Mouse (Mus musculus) heart, adult 2 months (tissue): Measurements from ENCODE around the gene Slc48a1.

Source experiments
- CTCF ChIP-seq: fragments of 200-600 bp; IDR thresholded peaks from 2 replicates; pipeline ENCODE4 v1.8.1; 2022; ENCODE audit warnings: antibody characterized with exemption, mild to moderate bottlenecking, moderate library complexity
- POLR2A ChIP-seq: fragments of 200-500 bp; IDR thresholded peaks from 2 replicates; pipeline ENCODE4 v1.6.1; 2011; ENCODE audit warnings: mild to moderate bottlenecking, low read depth, low read length, control low read depth; ENCODE audit not compliant: insufficient read depth

- no peak for TF ChIP-seq CTCF
- no peak for TF ChIP-seq POLR2A
These were observed 63.7 kb downstream of the Slc48a1 start for GRCm38 (mm10) chr15:97842058-97842457.
